In the genomic region with DNA sequence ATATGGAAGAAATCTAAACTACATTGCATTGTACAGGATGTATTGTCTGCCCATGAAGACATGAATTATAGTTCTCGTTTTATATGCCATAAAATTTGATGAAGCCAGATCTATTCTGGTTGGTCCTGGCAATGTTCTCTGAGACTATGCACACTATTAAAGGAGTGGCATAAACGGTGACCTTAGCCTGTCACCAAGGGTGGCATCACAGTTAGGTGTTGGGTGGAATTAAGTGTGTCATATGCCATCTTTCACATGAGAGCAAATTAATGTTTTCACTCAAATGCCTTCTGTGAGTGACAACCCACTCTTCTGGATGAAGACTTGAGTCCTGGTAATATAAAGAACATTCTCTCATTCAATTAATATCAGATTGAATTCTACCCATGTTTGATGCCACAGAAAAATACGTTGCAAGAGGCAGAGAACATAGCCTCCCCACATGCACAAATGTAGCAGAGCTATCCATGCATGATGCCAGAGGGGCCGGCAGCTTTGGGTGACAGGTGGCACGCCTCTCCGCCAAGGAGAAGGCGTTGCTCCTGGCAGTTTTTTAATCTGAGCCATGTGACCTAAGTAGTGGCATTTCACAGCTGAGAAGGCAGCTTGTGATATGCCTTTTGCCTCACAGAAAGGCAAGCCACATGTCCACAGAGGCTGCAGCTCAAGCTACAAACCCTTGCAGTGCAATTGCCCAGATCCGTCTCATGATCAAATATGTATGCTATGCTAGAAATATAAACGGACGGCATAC, we compare ENCODE assay signal across 11 mouse cellular contexts. TPM values are rescaled to one million over a fixed set of nuclear protein-coding genes. Genes with fewer than 3 reads are reported as not detected.
DNase-seq lines count a peak whose midpoint lies in the region; ATAC-seq and TF ChIP-seq lines count a peak whose summit lies in the region.
"Had no signal": no experiment of that assay in that cellular context is flagged by ENCODE, and none has a peak within 500 bp of the region (broad histone marks: within the 10 kb centered on the region; RNA-seq: fewer than 3 reads in every experiment).

No protein-coding gene starts in this region.

- H3K4me1 ChIP-seq in hindbrain, embryonic 13.5 days (replicated peaks), result no peaks in the 10 kb centered on the region
- H3K4me1 ChIP-seq in hindbrain, embryonic 11.5 days (replicated peaks; ENCODE audit: control insufficient read depth, insufficient read depth, low read length), result no peaks in the 10 kb centered on the region
- no peaks in the 10 kb centered on the region for H3K4me1 ChIP-seq in forebrain, postnatal 0 days (ENCODE audit: insufficient read depth)
- no peaks in the 10 kb centered on the region for H3K4me1 ChIP-seq in thymus, adult 2 months (replicated peaks; ENCODE audit: control insufficient read depth, insufficient read depth, low read length)
- H3K4me1 ChIP-seq: intestine, embryonic 15.5 days; liver, embryonic 13.5 days had no signal

- H3K27ac ChIP-seq in hindbrain, embryonic 13.5 days, result no peak overlapping the region
- H3K27ac ChIP-seq in hindbrain, embryonic 11.5 days (ENCODE audit: low read depth, low read length), result no peak overlapping the region
- no peak overlapping the region for H3K27ac ChIP-seq in forebrain, postnatal 0 days (ENCODE audit: low read depth, low read length)
- H3K27ac ChIP-seq in thymus, adult 2 months (ENCODE audit: control insufficient read depth, insufficient read depth, low read length), result no peak overlapping the region
- H3K27ac ChIP-seq: intestine, embryonic 15.5 days; liver, embryonic 13.5 days had no signal

- H3K4me3 ChIP-seq in hindbrain, embryonic 13.5 days, result no peak overlapping the region
- H3K4me3 ChIP-seq in hindbrain, embryonic 11.5 days (ENCODE audit: low read depth, low read length), result no peak overlapping the region
- no peak overlapping the region for H3K4me3 ChIP-seq in forebrain, postnatal 0 days (ENCODE audit: low read depth, low read length)
- no peak overlapping the region for H3K4me3 ChIP-seq in thymus, adult 2 months (ENCODE audit: control insufficient read depth, insufficient read depth, low read length)
- H3K4me3 ChIP-seq: intestine, embryonic 15.5 days; liver, embryonic 13.5 days had no signal

- no peaks in the 10 kb centered on the region for H3K9me3 ChIP-seq in hindbrain, embryonic 13.5 days
- no peaks in the 10 kb centered on the region for H3K9me3 ChIP-seq in hindbrain, embryonic 11.5 days (ENCODE audit: control insufficient read depth, low read length)
- no peaks in the 10 kb centered on the region for H3K9me3 ChIP-seq in forebrain, postnatal 0 days (ENCODE audit: low read length)
- H3K9me3 ChIP-seq: intestine, embryonic 15.5 days; liver, embryonic 13.5 days had no signal

- H3K9ac ChIP-seq in hindbrain, embryonic 13.5 days, result no peak overlapping the region
- no peak overlapping the region for H3K9ac ChIP-seq in hindbrain, embryonic 11.5 days (ENCODE audit: low read depth, low read length)
- H3K9ac ChIP-seq in forebrain, postnatal 0 days, result no peak overlapping the region
- H3K9ac ChIP-seq: intestine, embryonic 15.5 days; liver, embryonic 13.5 days had no signal

- DNase-seq in hindbrain, embryonic 11.5 days (ENCODE audit: low spot score), result no peak
- DNase-seq in forebrain, postnatal 0 days, result peak; percentile 88
- DNase-seq in layer of hippocampus, postnatal 14 days (ENCODE audit: low spot score in 2 of 2), result peak; percentile 81 to 93
- DNase-seq in right cerebral cortex, postnatal 14 days, result peak; percentile 31
- DNase-seq in heart, adult 8-10 months (ENCODE audit: low spot score), result no peak
- DNase-seq in thymus, adult 2 months, result no peak
- DNase-seq in urinary bladder, postnatal 25 days (ENCODE audit: low spot score), result no peak
- DNase-seq: liver, embryonic 13.5 days had no signal

- TF ChIP-seq CTCF in forebrain, postnatal 0 days (IDR thresholded peaks at IDR 0.05; ENCODE audit: low read depth), result no peak
- no peak for TF ChIP-seq CTCF in thymus, adult 2 months (IDR thresholded peaks at IDR 0.05; ENCODE audit: borderline replicate concordance, control insufficient read depth, extremely low read depth, insufficient read depth, low read length, poor library complexity)

- H3K4me2 ChIP-seq in hindbrain, embryonic 13.5 days, result no peak overlapping the region
- H3K4me2 ChIP-seq in hindbrain, embryonic 11.5 days (replicated peaks; ENCODE audit: low read depth, low read length), result no peak overlapping the region
- no peak overlapping the region for H3K4me2 ChIP-seq in forebrain, postnatal 0 days (ENCODE audit: low read depth)
- H3K4me2 ChIP-seq: intestine, embryonic 15.5 days; liver, embryonic 13.5 days had no signal

- no peaks in the 10 kb centered on the region for H3K27me3 ChIP-seq in hindbrain, embryonic 13.5 days
- H3K27me3 ChIP-seq in hindbrain, embryonic 11.5 days (ENCODE audit: control insufficient read depth, insufficient read depth, low read length), result no peaks in the 10 kb centered on the region
- no peaks in the 10 kb centered on the region for H3K27me3 ChIP-seq in forebrain, postnatal 0 days (ENCODE audit: insufficient read depth, low read length)
- no peaks in the 10 kb centered on the region for H3K27me3 ChIP-seq in thymus, adult 2 months (ENCODE audit: control insufficient read depth, insufficient read depth, low read length)
- H3K27me3 ChIP-seq: intestine, embryonic 15.5 days; liver, embryonic 13.5 days had no signal

- no peak for TF ChIP-seq POLR2A in thymus, adult 2 months (IDR thresholded peaks at IDR 0.05; ENCODE audit: control insufficient read depth, extremely low read depth, insufficient read depth, low read length, poor library complexity)

- H3K36me3 ChIP-seq in hindbrain, embryonic 13.5 days, result no peaks in the 10 kb centered on the region
- no peaks in the 10 kb centered on the region for H3K36me3 ChIP-seq in hindbrain, embryonic 11.5 days (ENCODE audit: control insufficient read depth, insufficient read depth, low read length)
- H3K36me3 ChIP-seq in forebrain, postnatal 0 days (ENCODE audit: insufficient read depth), result no peaks in the 10 kb centered on the region
- no peaks in the 10 kb centered on the region for H3K36me3 ChIP-seq in thymus, adult 2 months (ENCODE audit: control insufficient read depth, insufficient read depth, low read length)
- H3K36me3 ChIP-seq: intestine, embryonic 15.5 days; liver, embryonic 13.5 days had no signal

- ATAC-seq in hindbrain, embryonic 13.5 days (ENCODE audit: low FRiP score), result peak; percentile 54
- no peak for ATAC-seq in hindbrain, embryonic 11.5 days (ENCODE audit: low FRiP score)
- peak; percentile 97 for ATAC-seq in forebrain, postnatal 0 days
- ATAC-seq: intestine, embryonic 15.5 days had no signal

- 80% methylated on average over 10 of the region's 10 CpGs for WGBS in hindbrain, embryonic 13.5 days
- 78% methylated on average over 10 of the region's 10 CpGs for WGBS in hindbrain, embryonic 11.5 days
- 47% methylated on average over 10 of the region's 10 CpGs for WGBS in forebrain, postnatal 0 days
- WGBS in thymus, adult 2 months, result 85% methylated on average over 10 of the region's 10 CpGs

RNA-seq across cellular contexts. Expression of a gene that starts 20.7 kb away (rescaled TPM):
- polyA plus RNA-seq in hindbrain, embryonic 13.5 days (2015; fragmentation: Nextera tagmentation; extraction: Ambion mirVana), result 3.2 and 4.0 TPM in 2 replicates
- not detected in 2 replicates for polyA plus RNA-seq in hindbrain, embryonic 11.5 days (2014; fragmentation: Nextera tagmentation; extraction: Ambion mirVana)
- total RNA-seq in forebrain, postnatal 0 days (2014; rRNA removed), result 13.8 and 21.1 TPM in 2 replicates
- 6.0 and 10.7 TPM in 2 replicates for polyA plus RNA-seq in forebrain, postnatal 0 days (2015; fragmentation: Nextera tagmentation; extraction: Ambion mirVana)
- 10 to 100 TPM; 50.2 to 53.0 TPM for total RNA-seq in layer of hippocampus, postnatal 14 days (2021)
- total RNA-seq in heart, adult 8-10 months (2022), result 10 to 100 TPM; 13.5 to 17.3 (median 15.3) TPM
- 0.60 and 1.2 TPM in 2 replicates for polyA plus RNA-seq in thymus, adult 2 months (2012; rRNA removed)
- polyA plus RNA-seq: small intestine, adult 2 months had no signal

Comparison
In these comparisons a context has a peak if more than half of its experiments do, and no peak if none do; other contexts are left out.
1. DNase-seq: peak in forebrain, postnatal 0 days (single experiment), layer of hippocampus, postnatal 14 days (2 of 2) and right cerebral cortex, postnatal 14 days (single experiment); none in hindbrain, embryonic 11.5 days (single experiment), heart, adult 8-10 months (single experiment), thymus, adult 2 months (single experiment) and urinary bladder, postnatal 25 days (single experiment).